Mouse (Mus musculus) testis, postnatal 10 days (tissue): ENCODE results near the gene Bpgm.
A peak's percentile ranks its signal among the peaks of the same experiment; 100 is the strongest.

Experiments used
- DNase-seq: peaks from one replicate; pipeline ENCODE4 v3.0.0; 2021; ENCODE audit warnings: low spot score

The Bpgm gene

DNA sequence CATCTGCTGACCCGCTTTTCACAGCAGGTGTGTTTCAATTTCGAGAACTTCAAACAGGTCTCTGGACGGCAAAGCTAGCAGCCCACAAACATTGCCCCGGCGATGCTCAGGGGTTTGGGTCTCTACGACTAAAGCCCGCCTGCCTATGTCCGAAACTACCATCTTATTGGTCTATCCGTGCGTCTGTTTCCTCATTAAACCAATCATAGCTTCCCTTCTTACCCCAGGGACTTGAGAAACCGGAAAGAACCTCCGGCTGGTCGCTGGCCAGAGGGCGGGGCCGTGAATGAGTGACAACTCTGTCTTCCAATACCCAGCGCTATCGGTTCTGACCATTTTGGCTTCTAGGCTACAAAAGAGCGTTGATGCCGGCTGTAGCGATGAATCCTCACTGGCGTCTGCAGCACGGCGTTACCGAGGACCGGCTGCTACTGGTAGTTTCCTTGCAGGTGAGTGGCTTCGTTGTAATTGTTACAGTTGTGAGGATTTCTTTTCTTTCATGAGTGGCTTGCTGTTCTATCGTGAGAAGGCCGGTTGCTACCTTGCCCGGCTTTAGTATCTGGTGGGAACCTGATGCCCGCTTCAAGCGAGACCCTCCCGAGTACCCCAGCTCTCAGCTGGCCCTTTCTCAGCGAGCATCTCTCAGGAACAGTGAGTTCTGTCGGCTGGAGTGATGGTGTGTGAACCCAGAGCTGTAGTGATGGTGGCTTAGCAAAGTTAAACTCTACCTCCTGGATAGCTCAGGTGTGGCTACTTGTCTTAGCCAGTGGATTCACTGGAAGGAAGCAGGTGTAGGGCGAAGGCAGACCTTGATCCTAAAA lies at the start of gene Bpgm:
Gene Bpgm, plus strand, starts transcription at position 234 of the 821 bp plus-strand sequence.
- DNase-seq: peak; percentile 99

DNA sequence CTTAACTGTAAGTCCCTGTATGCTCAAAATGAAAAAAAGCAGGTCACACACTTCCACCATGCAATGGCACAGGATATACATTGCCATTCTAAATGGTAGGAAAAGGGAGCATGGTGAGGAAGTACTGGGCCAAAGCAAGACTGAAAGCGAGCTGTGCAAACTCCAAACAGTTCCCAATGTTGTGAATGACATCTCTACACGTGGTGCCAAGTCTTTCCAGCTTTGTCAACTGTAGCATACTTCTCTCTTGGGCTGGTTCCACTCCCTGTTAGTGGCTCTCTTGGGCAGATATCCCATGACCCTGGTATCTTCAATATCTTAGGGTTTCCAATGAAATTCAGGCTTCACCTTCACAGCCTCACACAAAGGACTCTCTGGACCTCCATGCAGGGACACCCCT lies 37.0 kb upstream of the Bpgm start:
- DNase-seq: no peak

DNA sequence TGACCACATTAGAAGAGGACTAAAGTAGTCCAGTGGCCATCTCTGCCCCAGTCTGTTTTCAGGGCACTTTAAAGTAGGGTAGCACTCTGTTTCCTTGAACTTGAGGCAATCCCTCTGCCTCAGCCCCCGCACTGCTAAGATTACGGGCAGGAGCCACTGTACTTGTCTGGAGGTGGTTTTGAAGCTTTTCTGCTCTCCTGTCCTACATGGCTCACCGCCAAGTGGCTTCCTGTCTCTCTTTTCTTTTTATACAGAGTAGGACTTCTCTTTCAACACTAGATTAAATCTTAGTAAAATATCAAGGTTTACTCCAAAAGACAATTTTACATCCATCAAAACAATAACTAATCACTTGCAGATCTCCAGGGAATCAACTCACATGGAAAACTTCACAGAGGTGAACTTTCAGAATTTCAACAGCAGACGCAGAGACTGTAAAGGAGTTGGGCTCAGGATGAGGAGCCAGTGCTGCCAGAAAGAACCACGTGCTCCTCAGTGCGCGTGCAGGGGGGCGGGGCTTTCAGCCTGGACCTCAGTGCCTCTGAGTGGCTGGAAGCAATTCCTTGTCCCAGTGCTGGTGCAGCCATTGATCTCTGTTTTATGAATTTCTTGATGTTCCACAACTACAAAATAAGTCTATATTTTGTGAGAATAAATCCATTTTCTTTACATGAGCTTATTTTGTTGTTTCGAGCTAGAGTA lies 34.3 kb upstream of the Bpgm start:
- peak; percentile 54 for DNase-seq

DNA sequence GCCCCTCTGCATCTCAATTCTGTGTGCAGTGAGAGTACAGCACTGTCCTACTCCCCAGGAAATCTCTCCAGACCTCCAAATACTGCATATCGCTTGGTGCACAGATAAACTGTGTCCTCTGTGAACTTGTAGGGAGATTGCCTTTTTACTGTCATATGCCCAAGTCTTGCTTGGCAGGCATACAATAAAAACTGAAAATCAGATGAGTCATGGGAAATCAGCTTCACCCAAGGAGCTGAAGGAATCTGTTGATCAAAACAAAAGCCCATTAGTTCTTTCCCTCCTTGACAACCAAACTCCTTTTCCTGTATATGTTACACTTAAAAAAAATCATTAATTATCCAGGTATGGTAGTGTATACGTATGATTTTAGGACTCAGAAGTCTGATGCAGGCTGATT lies 32.2 kb upstream of the Bpgm start:
- no peak for DNase-seq

DNA sequence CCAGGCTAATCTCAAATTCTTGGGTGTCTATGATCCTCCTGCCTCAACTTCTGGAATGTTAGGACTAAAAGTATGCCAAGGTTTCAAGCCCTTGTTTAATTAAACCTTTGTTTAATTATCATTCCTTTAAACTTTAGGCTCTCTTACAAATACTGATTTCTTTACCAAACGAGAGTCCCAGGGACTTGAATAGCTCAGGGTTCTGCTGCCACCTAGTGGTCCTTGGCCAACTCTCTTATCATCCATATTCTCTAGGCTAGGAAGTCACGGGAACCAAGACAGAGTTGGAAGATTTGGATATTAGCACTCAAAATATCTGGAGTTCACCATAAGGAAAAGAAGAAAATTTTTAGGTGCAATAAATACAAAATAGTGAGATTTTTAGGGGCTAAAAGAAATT lies 28.0 kb upstream of the Bpgm start:
- DNase-seq: peak; percentile 88

DNA sequence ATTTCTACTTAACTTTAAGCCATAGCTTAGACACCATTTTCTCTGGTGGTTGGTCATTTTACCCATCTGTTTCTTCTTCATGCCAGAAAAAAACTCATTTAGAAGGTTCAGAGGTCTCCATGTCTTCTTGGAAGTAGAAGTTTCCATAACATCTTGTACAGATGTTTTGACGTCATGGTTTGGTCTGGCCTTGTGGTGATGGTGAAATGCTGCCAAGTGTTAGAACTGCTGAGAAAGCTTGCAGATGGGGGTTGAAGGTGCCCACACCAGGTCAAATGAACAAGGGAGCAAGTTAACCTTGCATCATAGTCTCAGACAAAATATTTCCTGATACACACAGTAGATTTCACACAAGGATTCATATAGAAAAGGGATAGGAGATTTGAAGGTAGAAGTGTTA lies 27.3 kb upstream of the Bpgm start:
- DNase-seq: no peak

DNA sequence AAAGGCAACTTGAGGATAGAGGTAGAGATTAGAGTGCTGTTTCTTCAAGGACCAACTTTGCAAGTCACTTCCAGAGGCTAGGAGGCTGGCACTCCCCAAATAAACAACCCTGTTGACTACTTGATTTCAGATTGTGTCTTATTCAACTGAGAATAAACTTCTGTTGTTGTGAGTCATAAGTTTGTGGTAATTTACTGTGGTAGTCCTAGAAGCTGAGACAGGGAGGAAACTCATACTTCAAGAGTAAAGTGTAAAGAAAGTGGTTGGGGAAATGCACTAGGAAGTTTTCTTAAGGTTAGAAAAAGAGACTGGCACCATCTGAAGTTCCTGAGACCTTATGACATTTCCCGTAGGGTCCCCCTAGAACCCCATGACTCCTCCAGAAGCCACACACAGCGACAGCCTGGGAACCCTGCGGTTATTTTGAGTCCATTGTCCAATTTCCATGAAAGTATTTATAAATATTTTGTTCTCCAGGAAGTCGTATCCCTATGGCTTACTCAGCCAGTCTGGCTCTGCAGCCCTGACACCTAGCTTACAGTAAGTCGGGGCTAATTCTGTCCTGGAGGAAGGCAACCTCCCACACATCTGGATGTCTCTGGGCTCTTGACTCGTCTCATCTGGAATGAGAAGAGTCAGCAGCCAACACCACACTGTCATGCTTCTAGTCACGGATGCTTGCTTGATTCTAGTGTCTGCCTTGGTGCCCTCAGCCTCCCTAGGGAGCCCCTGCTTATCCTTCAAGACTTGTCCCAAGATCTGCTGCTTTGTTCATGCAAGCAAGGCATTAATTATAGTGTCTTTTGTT lies 22.8 kb upstream of the Bpgm start:
- DNase-seq: no peak

DNA sequence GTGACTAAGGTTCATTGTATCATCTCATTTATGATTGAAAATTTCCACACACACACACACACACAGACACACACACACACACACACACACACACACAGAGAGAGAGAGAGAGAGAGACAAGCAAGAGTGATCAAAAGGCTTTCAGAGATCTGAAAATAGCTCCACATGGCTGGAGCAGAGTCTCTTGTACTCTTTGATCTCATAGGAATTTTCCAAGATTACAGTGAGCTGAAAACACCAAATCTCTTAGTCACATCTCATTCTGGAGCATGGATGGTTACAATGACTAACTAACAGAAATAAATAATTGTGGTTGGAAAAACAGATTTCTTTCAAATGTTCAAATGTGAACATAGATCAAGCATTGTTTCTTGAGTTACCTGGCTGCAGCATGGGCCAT lies 16.6 kb upstream of the Bpgm start:
- no peak for DNase-seq

DNA sequence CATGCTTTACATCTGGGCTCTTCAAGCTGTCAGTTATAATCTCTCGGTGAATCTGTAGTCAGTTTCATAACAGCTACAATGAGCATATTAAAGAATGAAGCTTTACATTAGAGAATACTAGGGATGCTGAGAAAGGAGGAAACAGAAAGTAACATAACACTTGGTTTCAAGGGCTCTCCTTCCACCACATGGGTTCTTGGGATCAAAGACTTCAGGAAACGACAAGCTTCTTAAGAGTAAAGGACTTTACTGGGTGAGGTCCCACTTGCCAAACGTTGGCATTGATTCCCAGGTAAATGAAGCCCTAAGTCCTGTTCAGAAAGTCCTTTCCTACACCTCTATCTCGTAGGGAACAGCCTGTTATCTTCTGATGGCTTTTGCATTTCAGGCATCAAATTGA lies 15.4 kb upstream of the Bpgm start:
- no peak for DNase-seq

DNA sequence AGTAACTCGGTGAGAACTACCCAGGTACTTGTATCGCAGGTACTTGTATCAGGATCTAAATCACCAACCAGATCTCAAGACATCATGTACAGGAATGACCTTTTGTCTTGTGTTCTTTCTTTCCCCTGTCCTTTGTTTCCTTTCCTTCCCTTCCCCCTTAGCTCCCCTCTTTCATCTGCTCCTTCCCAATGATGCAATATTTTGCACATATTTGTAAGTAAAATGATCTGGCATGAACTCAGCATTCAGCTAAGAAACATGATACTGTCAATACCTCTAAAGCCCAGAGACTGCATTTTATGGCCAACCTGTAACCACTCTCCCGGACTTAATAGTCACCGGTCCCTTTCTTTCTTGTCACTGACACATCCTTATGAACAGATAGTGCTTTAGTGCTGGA lies 12.4 kb upstream of the Bpgm start:
- DNase-seq: no peak

DNA sequence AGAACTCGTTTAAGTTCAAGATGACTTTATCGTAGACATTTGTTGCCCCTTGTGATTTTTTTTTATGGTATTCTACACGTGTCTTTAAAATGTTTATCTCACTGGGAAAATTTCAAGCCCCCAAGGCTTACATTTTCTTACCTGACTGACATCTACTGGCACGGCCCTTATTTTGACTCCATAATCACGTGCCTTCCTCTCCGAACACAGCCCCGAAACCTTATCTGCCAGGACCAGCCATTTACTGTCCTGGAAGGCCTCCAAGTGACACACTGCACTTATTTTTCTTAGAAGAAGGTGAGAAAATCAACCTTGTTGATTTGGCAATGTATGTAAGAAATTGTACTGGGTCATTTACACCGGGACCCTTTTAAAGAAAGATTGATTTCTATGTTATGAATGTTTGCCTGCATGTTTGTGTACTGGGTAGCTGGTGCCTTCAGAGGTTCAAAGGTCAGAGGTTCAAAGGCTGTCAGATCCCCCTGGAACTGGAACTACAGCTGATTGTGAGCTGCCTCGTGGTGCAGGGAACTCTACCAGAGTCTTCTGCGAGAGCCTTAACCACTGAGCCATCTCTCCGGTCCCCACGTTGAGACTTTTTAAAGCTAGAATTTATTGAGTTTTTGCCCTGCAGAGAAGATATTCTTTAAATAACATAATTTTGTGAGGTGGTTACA lies 4.4 kb upstream of the Bpgm start:
- no peak for DNase-seq

DNA sequence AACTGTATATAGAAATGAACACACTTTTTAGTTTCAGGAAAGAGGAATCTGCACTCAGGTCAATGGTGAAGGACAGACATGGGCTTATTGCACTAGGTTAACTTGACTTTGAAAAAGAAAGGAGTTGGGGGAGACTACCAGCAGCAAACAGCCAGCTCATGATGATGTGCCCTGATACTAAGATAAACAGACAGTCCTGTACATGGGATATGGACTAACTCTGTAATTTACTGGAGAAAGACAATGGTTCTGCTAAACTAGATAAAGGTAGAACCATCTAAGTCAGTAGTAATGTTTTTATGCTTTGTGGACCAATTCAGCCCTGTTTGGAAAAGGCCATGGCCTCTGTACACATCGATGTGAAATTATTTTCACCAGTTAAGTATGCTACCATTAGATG lies 2.7 kb upstream of the Bpgm start:
- no peak for DNase-seq

DNA sequence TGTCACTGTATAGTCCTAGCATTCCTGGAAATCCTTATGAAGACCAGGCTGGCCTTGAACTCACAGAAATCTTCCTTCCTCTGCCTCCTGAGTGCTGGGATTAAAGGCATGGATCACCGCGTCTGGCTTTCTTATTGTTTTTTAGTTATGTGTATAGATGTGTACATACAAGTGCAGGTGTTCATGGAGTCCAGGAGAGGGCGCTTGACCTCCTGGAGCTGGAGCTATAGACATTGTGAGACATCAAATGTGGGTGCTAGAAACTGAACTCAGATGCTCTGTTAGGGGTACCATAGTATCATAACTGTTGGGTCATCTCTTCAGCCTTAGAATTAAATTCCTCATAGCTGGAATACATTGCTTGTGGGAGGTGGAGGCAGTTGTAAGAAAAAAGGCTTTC lies 2.0 kb upstream of the Bpgm start:
- no peak for DNase-seq

DNA sequence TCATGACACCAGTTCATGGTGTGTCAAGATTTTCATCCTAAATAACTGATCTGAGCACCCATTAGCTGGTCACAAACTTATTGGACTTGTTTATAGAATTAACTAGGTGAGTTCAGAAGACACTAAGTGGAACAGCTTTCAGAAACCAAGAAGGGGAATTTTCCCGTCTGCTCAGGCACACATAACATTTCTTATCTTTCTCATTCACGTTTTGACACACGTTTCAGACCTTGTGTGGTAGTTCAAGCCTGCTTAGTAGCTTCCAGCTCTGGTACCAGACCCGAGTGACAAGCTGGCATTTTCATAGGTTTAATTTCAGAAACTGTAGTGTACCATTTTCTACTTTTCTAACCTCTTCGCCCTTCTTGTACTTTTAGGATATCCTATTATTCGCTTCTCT lies 616 bp upstream of the Bpgm start:
- no peak for DNase-seq

DNA sequence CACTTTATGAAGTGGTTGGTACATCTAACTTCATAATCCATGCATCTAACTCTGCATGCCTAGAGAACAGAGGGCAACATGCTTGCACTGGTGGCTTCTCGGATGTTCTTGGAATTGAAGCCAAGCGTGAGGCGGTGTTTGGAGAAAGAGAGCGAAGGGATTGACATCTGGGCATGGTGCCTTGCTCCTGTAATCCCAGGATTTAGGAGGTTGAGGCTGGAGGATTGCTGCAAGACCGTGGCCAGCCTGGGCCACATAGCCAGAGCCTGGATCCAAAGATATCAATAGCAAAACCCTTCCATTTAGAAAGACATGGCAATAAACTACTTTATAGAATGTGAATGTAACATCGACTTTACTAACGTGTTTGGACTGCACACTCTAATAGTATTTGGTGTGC lies 2.0 kb downstream of the Bpgm start:
- DNase-seq: no peak

DNA sequence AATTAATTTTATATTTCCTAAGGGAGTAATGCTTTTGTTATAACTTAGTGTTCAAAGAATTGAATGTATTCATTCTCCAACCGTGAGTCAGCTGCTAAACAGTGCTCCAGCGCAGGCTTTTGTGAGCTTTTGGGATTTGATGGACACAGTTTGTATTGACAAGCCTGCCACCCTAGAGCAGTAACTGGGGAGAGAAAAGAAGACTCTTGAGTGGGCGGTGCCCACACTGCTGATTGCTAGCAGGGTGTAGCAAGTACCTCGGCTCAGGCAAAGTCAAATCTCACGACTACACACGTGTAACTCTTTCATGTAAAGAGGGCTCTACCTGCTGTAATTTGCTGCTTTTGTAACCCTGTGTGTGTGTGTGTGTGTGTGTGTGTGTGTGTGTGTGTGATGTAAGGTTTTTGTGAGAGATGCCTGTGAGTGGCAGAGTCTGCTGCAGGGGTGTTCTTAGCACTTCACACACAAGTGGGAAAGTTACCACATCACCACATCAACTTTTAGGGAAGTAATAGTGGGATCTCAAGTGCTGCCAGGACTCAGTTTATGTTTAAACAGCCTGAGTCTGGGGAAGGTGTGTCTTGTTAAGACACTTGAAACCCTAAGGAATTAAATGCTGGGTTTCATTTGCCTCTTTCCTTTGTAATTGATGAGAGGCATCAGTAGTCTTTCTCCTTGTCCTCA lies 2.8 kb downstream of the Bpgm start:
- DNase-seq: no peak

DNA sequence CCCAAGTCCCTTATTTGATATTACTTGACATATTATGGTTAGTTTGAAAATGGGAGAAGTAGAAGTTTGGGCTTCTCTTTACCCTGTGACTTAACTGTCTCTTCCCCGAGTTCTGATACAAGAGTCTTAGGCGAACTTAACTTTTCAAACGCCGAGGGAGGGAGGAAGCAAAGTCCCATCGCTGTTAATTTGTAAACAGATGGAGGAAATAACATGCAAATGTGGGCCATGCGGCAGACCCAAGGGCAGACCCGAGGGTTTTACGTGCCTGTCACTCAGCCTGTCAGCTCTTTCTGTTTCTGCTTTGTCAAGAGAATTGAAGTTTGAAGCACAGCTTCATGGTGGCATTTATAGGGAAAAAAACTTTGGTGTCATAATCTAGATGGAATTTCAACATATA lies 3.5 kb downstream of the Bpgm start:
- no peak for DNase-seq

DNA sequence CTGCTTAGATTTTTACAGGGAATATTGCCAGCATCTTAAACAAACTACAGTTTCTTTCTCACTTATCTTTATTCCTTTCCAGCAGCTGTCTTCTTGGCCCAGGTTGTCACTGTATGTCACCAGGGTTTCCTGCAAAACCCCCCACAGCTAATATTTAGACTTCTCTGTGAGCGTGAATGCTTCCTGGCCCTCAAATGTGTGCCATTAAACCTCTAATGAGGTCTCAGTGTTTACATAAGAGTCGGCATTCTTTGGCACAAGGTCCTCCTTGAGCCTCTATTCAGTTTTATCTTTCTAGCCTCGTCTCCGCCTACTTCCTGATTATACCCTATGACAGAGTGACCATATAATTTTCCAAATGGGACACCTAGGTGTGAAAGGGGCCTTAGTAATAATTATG lies 4.7 kb downstream of the Bpgm start:
- no peak for DNase-seq

DNA sequence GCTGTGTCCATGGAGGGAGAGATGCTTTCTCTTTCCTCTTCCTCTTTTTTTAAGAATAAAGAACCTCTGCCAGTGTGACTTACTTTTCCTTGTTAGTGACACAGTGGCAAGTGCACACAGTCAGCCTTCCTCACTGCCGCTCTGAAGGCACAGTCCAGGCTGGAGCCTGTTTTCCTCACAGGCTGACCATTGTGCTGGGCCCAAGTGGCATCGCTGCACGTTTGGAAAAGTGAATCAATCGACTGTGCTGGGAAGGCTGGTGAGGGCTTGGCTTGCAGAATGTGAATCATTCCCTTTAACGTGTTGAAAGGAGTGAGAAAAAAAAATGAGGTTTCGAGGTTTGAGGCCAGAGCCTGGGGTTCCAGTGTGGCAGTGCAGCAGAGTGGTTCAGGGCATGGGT lies 5.3 kb downstream of the Bpgm start:
- no peak for DNase-seq

DNA sequence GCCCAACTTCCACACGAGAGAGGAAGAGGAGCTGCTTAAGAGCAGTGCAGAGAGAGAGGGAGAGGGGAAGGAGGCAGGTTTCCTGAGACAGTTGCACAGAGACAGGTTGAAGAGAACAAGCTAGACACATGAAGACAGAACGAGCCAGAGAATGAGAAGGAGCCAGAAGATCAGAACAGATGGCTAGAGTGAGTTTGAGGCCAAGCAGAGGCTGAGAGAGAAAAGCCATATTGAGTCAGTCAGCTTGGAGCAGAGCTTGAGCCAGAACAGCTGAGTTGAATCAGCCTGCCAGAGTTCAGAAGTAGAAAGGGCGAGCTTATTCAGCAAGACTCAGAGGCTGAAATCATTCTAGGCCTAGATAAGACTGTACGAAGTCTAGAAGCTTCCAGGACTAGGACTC lies 6.8 kb downstream of the Bpgm start:
- DNase-seq: no peak

DNA sequence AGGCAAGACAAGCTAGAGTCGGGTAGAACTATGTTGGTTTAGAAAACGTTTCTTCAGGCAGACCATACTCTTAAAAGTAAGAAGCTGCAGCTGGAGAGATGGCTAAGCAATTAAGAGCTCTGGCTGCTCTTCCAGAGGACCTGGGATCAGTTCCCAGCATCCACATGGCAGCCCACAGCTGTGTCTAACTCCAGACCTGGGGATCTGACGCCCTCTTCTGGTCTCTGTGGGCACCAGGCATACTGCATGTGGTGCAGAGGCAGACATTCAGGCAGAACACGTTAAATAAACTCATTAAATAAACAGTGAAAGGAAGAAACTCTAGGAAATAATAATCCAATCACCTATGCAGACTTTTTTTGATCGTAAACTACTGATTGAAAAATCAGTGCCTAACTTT lies 7.4 kb downstream of the Bpgm start:
- no peak for DNase-seq

DNA sequence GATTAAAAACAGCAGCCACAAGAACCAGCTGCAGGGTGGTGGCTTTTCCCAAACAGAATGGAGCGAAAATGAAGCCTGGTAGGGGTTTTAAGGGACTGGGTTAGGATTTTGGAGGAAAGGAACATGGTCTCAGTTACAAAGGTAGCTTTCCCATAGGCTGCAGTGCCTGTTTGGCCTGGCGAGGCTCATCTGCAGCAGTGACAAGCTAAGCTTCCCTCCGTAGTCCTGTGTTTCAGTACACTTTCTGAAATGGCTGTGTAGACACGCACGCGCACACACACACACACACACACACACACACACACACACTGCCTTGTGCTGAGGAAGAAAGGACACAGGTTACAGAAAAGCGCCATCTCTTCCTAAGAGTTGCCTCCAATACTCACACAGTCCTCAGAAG lies 7.8 kb downstream of the Bpgm start:
- DNase-seq: no peak
